Mouse (Mus musculus): ENCODE data around the gene B9d2. TPM values are rescaled to one million over a fixed set of nuclear protein-coding genes. Genes with fewer than 3 reads are reported as not detected.

Gene B9d2
- polyA plus RNA-seq, 1 experiment from 2014 or later = 22.5 TPM

DNA sequence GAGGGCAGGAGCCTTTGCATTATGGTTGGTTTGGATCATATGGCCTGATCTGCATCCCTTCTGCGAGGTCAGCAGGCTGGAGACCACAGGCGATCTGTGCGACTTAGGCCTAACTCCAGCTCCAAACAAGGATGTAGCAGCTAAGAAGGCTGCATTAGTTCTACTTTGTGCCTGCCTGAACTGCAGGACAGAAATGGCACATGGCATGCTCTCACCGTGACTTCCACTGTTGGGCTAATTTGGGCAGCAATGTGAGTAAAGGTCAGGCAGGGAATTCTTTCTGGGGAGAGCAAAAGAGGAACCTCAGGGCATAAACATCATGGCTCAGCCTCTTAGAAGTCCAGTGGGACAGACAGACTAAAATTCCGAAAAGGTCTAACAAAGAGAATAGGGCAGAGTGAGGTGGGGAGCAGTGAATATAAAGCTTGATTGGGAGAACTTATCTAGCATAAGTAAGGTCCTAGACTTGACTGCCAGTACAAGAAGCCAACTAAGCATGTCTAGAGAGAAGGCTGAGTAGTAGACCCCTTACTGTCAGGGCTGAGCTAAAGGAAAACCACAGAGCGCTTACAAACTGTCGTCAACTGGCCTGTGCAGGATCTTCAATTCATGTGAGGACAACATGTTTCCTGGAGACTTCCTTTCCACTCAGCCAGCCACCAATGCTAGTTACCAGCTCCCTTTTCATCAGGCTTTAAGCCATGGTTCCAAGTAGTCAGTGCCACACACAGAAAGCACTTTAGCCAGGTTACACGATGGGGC is 50.9 kb downstream of the B9d2 start:
- Histone ChIP-seq H3K9me3 (ENCODE audit: control insufficient read depth, low read length) (no peaks in the 10 kb centered on the region), H3K27me3 (replicated peaks; ENCODE audit: control insufficient read depth, insufficient read depth, low read length) (no peaks in the 10 kb centered on the region), H3K4me1 (ENCODE audit: control insufficient read depth, insufficient read depth, low read length) (no peaks in the 10 kb centered on the region), H3K4me3 (ENCODE audit: low read length) (no peak overlapping the region), H3K27ac (ENCODE audit: low read length) (no peak overlapping the region), H3K9ac (ENCODE audit: low read depth, low read length) (no peak overlapping the region), H3K36me3 (ENCODE audit: control insufficient read depth, insufficient read depth, low read length) (peaks cover 53% of the 10 kb centered on the region), H3K4me2 (ENCODE audit: low read depth, low read length) (no peak overlapping the region)
- WGBS = 90% methylated on average over 8 of the region's 8 CpGs
- ATAC-seq = no peak

DNA sequence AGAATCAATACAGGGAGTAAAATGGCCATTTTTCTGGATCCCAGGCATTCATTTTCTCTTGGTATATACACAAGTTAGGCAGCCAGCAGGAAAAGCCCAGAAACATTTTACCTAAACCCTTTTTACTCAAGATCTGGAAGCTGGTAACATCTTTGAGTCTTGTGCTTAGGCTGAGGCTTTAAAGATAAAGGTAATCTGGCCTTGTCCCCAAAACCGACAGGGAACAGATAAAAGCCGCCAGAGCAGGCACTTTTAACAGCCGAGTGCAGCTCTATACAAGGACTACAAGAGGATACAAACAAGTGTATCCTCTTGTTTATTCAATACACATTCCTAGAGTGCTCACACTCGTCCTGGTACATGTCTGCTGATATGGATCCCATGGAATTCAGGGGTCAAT is 54.4 kb downstream of the B9d2 start:
- Histone ChIP-seq H3K27me3 (replicated peaks; ENCODE audit: control insufficient read depth, insufficient read depth, low read length) (no peaks in the 10 kb centered on the region), H3K9ac (ENCODE audit: low read depth, low read length) (no peak overlapping the region), H3K4me1 (ENCODE audit: control insufficient read depth, insufficient read depth, low read length) (no peaks in the 10 kb centered on the region), H3K4me3 (ENCODE audit: low read length) (no peak overlapping the region), H3K36me3 (ENCODE audit: control insufficient read depth, insufficient read depth, low read length) (peaks cover 43% of the 10 kb centered on the region), H3K27ac (ENCODE audit: low read length) (no peak overlapping the region), H3K9me3 (ENCODE audit: control insufficient read depth, low read length) (no peaks in the 10 kb centered on the region), H3K4me2 (ENCODE audit: low read depth, low read length) (no peak overlapping the region)
- no peak for ATAC-seq
- WGBS = 40% methylated on average over 4 of the region's 4 CpGs

Other genes starting within 250 kb of the B9d2 start
- 40.6 and 46.7 TPM in 2 replicates for gene Ceacam1, start 203.2 kb upstream of the B9d2 start, polyA plus RNA-seq (2015; fragmentation: Nextera tagmentation; extraction: Ambion mirVana)
- not detected in 2 replicates for gene Ceacam2, start 140.9 kb upstream of the B9d2 start, polyA plus RNA-seq (2015; fragmentation: Nextera tagmentation; extraction: Ambion mirVana)
- gene Erich4, start 64.9 kb upstream of the B9d2 start, polyA plus RNA-seq (2015; fragmentation: Nextera tagmentation; extraction: Ambion mirVana) = 31.8 and 43.6 TPM in 2 replicates
- 41.8 and 43.4 TPM in 2 replicates for gene Dmac2, start 61.4 kb upstream of the B9d2 start, polyA plus RNA-seq (2015; fragmentation: Nextera tagmentation; extraction: Ambion mirVana)
- gene B3gnt8, start 54.1 kb upstream of the B9d2 start, polyA plus RNA-seq (2015; fragmentation: Nextera tagmentation; extraction: Ambion mirVana) = 6.8 and 7.5 TPM in 2 replicates
- gene Bckdha, start 21.8 kb upstream of the B9d2 start, polyA plus RNA-seq (2015; fragmentation: Nextera tagmentation; extraction: Ambion mirVana) = 49.3 and 50.9 TPM in 2 replicates
- gene Exosc5, start 21.6 kb upstream of the B9d2 start, polyA plus RNA-seq (2015; fragmentation: Nextera tagmentation; extraction: Ambion mirVana) = 82.6 and 87.2 TPM in 2 replicates
- 1.6 and 2.1 TPM in 2 replicates for gene Tmem91, start 5.6 kb upstream of the B9d2 start, polyA plus RNA-seq (2015; fragmentation: Nextera tagmentation; extraction: Ambion mirVana)
- 1.4 and 1.8 TPM in 2 replicates for gene Tgfb1, start 6.2 kb downstream of the B9d2 start, polyA plus RNA-seq (2015; fragmentation: Nextera tagmentation; extraction: Ambion mirVana)
- gene Ccdc97, start 38.3 kb downstream of the B9d2 start, polyA plus RNA-seq (2015; fragmentation: Nextera tagmentation; extraction: Ambion mirVana) = 21.6 and 22.0 TPM in 2 replicates
- 33.9 and 35.7 TPM in 2 replicates for gene Hnrnpul1, start 74.0 kb downstream of the B9d2 start, polyA plus RNA-seq (2015; fragmentation: Nextera tagmentation; extraction: Ambion mirVana)
- gene Axl, start 107.9 kb downstream of the B9d2 start, polyA plus RNA-seq (2015; fragmentation: Nextera tagmentation; extraction: Ambion mirVana) = 48.8 and 58.1 TPM in 2 replicates
- gene Cyp2s1, start 136.1 kb downstream of the B9d2 start, polyA plus RNA-seq (2015; fragmentation: Nextera tagmentation; extraction: Ambion mirVana) = 39.1 and 41.3 TPM in 2 replicates
- not detected in 2 replicates for gene Cyp2b10, start 216.8 kb downstream of the B9d2 start, polyA plus RNA-seq (2015; fragmentation: Nextera tagmentation; extraction: Ambion mirVana)

Data from intestine, embryonic 16.5 days (tissue).